Mouse (Mus musculus): ENCODE measurements around the gene Scube2.

- TF ChIP-seq POLR2A (IDR thresholded peaks at IDR 0.05; ENCODE audit: insufficient read length, low read depth) (no peak), USF1 (IDR thresholded peaks at IDR 0.05; ENCODE audit: low read depth) (no peak), MYOD1 (IDR thresholded peaks at IDR 0.05; ENCODE audit: control insufficient read depth in 1 of 3, insufficient read length in 2 of 3, low read depth in 2 of 3) (no peak), MYOG (IDR thresholded peaks at IDR 0.05; ENCODE audit: control insufficient read depth in 1 of 3, insufficient read depth in 1 of 3, insufficient read length in 2 of 3, low read depth in 2 of 3) (no peak), POLR2AphosphoS2 (IDR thresholded peaks at IDR 0.05; ENCODE audit: insufficient read length, low read depth) (no peak), REST (IDR thresholded peaks at IDR 0.05; ENCODE audit: insufficient read depth, insufficient read length) (no peak), MAX (IDR thresholded peaks at IDR 0.05; ENCODE audit: low read depth) (no peak), CEBPB (IDR thresholded peaks at IDR 0.05; ENCODE audit: insufficient read depth, poor library complexity, severe bottlenecking) (no peak), TCF12 (IDR thresholded peaks at IDR 0.05; ENCODE audit: insufficient read depth, poor library complexity, severe bottlenecking) (no peak), E2F4 (IDR thresholded peaks at IDR 0.05; ENCODE audit: insufficient read depth) (no peak), TCF3 (IDR thresholded peaks at IDR 0.05; ENCODE audit: insufficient read length, low read depth) (no peak), SRF (IDR thresholded peaks at IDR 0.05; ENCODE audit: control insufficient read depth, insufficient read length, low read depth) (no peak)
Observed at GRCm38 (mm10) chr7:109841031-109841430, 24.4 kb downstream of the Scube2 start.
